Mouse (Mus musculus) right cerebral cortex, postnatal 10 days (tissue): ENCODE data around the gene Dnmt3a.

Experiments
- DNase-seq, 2 experiments: peaks; one replicate each; pipeline ENCODE4 v3.0.0; 2021; ENCODE audit warnings: low spot score in 2 of 2

The Dnmt3a gene

DNA sequence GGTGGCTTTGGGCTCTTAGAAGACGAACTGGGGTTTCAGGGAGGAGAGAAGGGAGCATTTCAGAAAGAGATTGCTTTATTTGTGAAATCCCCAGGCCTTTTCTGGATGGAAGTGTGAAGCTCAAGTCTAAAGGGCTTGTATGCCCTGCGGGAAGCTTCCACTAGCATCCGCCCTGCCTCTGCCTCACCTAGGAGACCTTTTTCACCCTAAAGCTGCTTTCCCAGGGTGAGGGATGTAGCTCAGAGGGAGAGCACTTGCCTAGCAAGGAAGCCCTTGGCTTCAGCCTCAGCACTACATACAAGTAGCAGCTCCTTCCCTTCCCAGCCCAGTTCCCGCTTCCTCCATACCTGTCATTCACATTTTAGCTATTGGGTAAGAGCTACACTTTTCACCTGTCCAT, 71.6 kb downstream of the Dnmt3a start:
- no peak for DNase-seq

DNA sequence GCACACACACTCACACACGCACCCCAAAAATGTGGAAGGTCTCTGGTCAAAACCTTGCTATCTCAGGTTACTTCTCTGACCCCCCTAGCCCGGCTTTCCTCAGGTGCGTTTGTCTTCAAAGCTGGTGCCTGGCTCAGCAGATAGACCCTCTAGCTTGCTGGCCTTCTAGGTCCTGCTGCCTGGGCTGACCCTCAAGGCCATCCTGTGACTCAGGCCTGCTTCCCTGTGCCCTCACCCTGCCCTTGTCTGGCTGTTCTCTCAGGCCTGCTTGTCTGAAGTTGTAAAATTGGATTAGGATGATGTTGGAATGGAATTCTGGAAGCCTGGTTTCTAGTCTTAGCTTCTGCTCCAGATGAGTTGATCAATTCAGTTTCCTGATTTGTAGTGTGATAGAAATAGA, 75.7 kb downstream of the Dnmt3a start:
- DNase-seq = no peak

DNA sequence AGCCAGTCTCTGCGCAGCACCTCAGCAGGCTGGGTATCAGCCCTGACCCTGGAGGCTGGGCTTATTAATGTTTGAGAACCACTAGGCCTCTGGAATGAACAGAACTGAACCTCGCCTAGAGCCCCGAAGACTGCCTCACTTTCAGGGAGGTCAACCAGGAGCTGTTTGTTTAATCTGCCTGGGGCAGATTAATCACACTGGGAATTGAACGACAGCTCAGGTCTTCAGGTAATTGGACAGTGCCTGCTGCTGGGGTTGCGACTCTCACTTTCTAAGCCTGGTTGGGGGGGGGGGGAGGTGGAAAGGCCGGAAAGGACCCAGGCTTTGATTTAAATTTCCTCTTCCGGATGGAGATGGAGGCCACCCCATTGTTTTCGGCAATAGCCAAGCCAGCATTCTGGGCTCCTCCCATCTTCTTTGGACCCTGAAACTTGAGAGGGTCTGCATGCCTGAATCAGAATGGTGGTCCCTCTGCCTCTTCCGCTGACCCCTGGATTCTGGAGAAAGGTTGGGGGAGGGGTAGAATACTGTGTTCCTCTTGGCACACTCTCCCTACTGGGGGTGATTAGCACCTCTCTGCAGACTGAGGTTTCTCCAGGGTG, 79.2 kb downstream of the Dnmt3a start:
- no peak for DNase-seq

GRCm38 (mm10) chr12:3886601-3887000, 80.8 kb downstream of the Dnmt3a start:
- DNase-seq = no peak

DNA sequence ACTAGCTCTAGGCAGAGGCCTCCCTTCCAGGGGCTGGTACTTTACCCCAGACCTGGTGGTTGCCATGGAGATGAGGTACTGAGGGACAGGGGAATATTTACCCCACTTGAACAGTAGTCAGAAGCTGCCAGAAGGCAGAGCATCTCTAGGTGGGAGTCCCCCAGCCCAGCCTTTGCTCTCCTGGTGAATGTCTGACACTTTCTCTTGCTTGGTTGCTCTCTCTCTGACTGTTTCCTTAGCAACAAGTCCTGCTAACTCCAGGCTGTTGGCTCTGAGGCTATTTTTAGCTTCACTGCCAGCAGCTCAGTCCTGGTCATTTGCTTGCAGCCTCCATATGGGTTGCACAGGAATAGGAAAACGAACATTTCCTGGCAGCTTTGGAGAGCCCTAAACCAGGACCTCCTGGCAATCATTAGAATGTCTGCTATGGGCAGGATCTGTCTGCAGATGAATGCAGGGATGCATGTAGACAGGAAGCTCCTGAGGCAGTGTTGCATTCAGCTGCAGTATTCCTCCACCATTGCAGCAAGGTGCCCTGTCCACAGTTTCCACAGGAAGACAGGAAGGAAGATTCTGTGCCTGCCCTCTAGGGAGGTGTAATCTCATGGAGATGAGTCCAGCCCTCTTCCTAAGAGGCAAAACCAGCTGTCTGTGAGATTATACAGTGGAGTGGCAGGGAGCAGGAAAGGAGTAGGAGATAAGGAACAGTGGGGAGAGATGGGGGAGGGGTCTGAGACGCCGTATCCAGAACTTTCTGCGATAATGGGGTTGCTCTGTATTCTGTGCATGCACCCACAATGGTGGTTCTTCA, 81.9 kb downstream of the Dnmt3a start:
- peak; percentile 75 to 91 for DNase-seq

- DNase-seq = no peak
These were observed 84.2 kb downstream of the Dnmt3a start for GRCm38 (mm10) chr12:3889875-3890635.

GRCm38 (mm10) chr12:3890753-3891751, 85.2 kb downstream of the Dnmt3a start:
- no peak for DNase-seq

GRCm38 (mm10) chr12:3891779-3892239, 86.0 kb downstream of the Dnmt3a start:
- no peak for DNase-seq

DNA sequence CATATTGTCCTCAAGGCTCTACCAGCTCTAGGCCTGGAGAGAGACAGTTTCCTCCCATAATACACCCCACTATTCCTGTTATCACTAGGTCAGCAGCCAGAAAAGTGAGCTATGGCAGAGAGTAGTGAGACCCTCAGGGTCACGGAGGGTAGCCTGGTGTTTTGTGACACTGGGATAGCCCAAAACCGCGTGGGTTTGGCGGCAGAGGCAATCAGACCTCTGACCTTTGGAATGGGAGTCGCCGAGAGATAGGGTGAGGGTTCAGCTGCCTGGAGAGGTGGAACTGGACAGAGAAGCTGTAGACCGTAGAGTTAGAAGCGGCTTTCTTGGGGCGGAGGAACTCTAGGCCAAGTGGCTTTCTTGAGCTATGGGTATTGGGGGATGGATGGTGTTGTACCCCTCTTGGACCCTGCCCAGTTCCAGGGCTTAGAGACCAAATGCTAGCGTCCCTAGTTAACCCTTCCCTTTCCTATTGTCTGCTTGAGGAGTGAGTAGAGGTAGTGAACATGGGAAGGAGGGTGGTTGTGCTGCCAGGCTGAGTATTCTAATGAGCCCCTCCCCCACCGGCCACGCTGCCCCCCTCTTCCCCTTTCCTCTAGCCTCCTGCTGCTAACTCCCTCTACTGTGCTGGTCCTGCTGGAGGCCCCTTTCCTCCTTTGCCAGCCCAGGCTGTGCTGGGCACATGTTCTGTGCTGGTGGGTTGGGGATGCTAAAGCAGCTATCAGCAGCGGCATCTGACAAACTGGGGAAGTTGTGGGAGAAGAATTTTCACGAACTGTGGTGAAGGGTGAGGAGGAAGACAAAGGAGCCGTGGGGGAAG, 86.6 kb downstream of the Dnmt3a start:
- peak; percentile 51 to 68 for DNase-seq

DNA sequence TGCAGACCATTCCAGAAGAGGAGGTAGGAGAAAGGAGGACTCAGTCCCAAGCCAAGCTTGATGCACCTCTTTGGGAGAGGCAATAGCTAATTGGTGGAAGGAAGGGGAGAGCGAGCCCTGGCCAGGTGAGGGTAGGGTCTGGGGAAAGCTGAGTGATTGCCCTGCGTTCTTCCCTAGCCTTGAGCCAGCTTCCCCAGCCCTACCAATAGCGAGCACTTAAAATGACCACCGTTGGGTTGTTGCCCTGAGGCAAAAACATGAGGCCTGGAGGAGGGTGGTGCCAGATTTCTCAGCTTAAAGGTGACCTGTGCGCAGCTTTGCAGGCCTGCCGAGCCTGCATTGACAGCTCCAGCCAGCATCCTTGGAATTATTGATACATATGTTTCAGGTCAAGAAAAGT, 87.5 kb downstream of the Dnmt3a start:
- no peak for DNase-seq

GRCm38 (mm10) chr12:3894525-3894924, 88.7 kb downstream of the Dnmt3a start:
- no peak for DNase-seq

- no peak for DNase-seq
These were observed 91.3 kb downstream of the Dnmt3a start for GRCm38 (mm10) chr12:3897057-3897545.

DNA sequence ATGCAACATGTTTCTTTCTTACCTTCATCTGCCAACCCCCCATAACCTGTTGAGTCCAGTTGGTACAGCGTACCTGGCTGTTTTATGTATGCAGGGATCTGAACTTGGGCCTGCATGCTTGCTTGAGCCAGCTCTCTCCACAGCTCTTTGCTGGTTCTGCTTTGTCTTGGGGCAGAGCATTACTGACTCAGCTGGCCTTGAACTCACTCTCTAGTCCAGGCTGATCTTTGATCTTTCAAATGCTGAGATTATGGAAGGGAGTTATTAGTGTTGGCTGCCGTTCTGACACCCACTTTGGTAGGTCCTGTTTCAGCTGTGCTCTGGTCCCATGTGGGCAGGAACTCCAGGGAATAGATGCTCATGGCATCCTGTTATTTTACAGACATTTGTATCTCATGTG, 93.0 kb downstream of the Dnmt3a start:
- DNase-seq = no peak

GRCm38 (mm10) chr12:3905436-3905835, 99.6 kb downstream of the Dnmt3a start:
- no peak for DNase-seq

DNA sequence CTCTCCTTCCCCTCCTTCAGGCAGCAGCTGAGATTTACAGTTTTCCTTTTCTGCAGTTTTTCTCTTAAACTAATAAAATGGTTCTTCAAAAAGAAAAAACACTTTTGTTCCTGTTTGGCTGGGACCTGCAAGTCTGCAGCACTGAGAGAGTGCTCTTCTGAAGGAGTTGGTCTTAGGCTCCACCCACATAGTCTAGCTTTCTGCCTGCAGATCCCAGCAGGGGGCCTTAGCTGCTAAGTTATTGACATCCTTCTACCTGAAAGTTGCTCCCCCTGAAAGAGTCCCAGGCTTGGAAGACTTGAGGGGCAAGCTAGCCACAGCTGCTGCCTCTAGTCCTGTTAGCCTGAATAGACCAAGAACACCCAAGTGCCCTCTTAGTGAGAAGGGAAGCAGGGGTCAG, 100.5 kb downstream of the Dnmt3a start:
- DNase-seq = no peak

GRCm38 (mm10) chr12:3907008-3907407, 101.2 kb downstream of the Dnmt3a start:
- no peak for DNase-seq

GRCm38 (mm10) chr12:3907418-3907817, 101.6 kb downstream of the Dnmt3a start:
- no peak for DNase-seq

GRCm38 (mm10) chr12:3910466-3911093, 104.8 kb downstream of the Dnmt3a start:
- DNase-seq = no peak

DNA sequence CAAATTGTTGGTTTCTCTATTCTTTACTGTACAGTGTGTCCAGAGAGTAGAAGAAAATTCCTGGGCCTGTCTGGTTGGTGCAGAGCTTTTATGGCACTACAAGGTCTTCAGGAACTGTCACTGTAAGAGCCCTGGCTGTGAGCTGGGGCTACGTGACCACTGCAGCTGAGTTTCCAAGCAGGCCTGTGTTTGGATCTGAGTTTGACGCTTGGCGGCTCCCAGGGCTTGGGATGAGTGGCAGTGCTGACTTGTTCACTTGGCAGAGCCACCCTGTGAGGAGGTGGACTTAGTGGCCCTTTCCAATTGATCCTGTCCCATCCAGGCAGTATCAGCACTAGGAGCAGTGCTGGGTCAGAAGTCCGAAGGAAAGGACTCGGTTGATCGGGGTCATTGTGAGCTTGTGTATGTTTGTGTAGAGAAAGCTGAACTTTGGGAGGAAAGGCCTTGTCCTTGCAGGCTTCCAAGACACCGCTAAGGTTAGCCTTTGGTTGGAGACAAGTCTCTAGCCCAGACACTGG, 106.1 kb downstream of the Dnmt3a start:
- no peak for DNase-seq

- no peak for DNase-seq
These were observed 110.0 kb downstream of the Dnmt3a start for GRCm38 (mm10) chr12:3915852-3916251.
